Mouse (Mus musculus) kidney, embryonic 16.5 days (tissue): ENCODE results near the gene Arhgap18. TPM values are rescaled to one million over a fixed set of nuclear protein-coding genes. Genes with fewer than 3 reads are reported as not detected.
A peak's percentile ranks its signal among the peaks of the same experiment; 100 is the strongest.

Experiments
- ATAC-seq: fragments of 200-750 bp; cut with Nextera tagmentation; 2 replicates; pipeline ENCODE4 v1.8.0; 2017; ENCODE audit warnings: moderate TSS enrichment; ENCODE audit not compliant: low FRiP score, low TSS enrichment
- H3K27ac ChIP-seq: fragments of 300-500 bp; sonication (generic); 2 replicates; pipeline ENCODE4 v1.5.1; 2014; ENCODE audit warnings: low read length
- H3K27me3 ChIP-seq: fragments of 300-500 bp; sonication (generic); 2 replicates; pipeline ENCODE4 v1.6.1; 2014; ENCODE audit warnings: low read length, control low read depth, mixed read lengths; ENCODE audit not compliant: insufficient read depth
- H3K36me3 ChIP-seq: fragments of 300-500 bp; sonication (generic); 2 replicates; pipeline ENCODE4 v1.6.1; 2014; ENCODE audit warnings: low read length, control low read depth, mixed read lengths; ENCODE audit not compliant: insufficient read depth
- H3K4me1 ChIP-seq: fragments of 300-500 bp; sonication (generic); 2 replicates; pipeline ENCODE4 v1.6.1; 2014; ENCODE audit warnings: low read length, control low read depth, mixed read lengths; ENCODE audit not compliant: insufficient read depth
- H3K4me2 ChIP-seq: fragments of 300-500 bp; sonication (generic); replicated peaks from 2 replicates; pipeline ENCODE4 v1.6.1; 2014; ENCODE audit warnings: low read depth, low read length
- H3K4me3 ChIP-seq: fragments of 300-500 bp; sonication (generic); 2 replicates; pipeline ENCODE4 v1.5.1; 2014; ENCODE audit warnings: mild to moderate bottlenecking, low read length
- H3K9ac ChIP-seq: fragments of 300-500 bp; sonication (generic); replicated peaks from 2 replicates; pipeline ENCODE4 v1.6.1; 2014; ENCODE audit warnings: low read length
- H3K9me3 ChIP-seq: fragments of 300-500 bp; sonication (generic); 2 replicates; pipeline ENCODE4 v1.6.1; 2016; ENCODE audit warnings: low read length, control low read depth
- WGBS: fragments of 180-500 bp; shearing (Covaris S2); extraction: QIAGEN DNeasy Blood & Tissue Kit; methylation state at CpG from one replicate; pipeline ENCODE4 v1.1.7; 2014; 5-methylcytosine and 5-hydroxymethylcytosine counted together
- polyA plus RNA-seq: library from polyadenylated mRNA; unstranded; fragments of >200 nt; fragmentation: Nextera tagmentation; extraction: Ambion mirVana; gene quantifications from 2 replicates; pipeline ENCODE4 v1.2.1, GENCODE M21; 2015

The Arhgap18 gene
- polyA plus RNA-seq, 1 experiment from 2014 or later: 41.5 TPM

DNA sequence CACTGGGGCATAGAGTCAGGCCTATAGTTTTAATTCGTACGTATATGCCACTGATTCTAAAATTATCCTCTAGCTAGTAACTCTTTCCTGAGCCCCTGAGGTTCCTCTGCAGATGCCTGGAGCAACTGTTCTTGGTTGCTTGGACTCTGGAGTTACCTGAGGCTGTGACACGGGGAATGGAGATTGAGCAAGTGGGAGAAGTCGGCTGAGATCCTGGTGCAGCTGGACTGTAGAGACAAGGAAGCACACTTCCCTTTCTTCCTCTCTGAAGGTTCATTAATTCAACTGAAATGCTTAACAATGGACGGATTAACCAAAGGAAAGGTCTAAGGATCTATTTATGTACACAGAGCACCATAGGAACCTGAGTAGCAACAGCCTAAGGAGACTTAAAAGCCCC is 70.8 kb downstream of the Arhgap18 start:
- no peak for ATAC-seq
- Histone ChIP-seq H3K36me3 (no peaks in the 10 kb centered on the region), H3K4me1 (peaks cover 18% of the 10 kb centered on the region), H3K4me2 (no peak overlapping the region), H3K4me3 (no peak overlapping the region), H3K9ac (no peak overlapping the region), H3K9me3 (no peaks in the 10 kb centered on the region), H3K27me3 (no peaks in the 10 kb centered on the region), H3K27ac (no peak overlapping the region)
- WGBS: 68% methylated on average over 5 of the region's 5 CpGs

DNA sequence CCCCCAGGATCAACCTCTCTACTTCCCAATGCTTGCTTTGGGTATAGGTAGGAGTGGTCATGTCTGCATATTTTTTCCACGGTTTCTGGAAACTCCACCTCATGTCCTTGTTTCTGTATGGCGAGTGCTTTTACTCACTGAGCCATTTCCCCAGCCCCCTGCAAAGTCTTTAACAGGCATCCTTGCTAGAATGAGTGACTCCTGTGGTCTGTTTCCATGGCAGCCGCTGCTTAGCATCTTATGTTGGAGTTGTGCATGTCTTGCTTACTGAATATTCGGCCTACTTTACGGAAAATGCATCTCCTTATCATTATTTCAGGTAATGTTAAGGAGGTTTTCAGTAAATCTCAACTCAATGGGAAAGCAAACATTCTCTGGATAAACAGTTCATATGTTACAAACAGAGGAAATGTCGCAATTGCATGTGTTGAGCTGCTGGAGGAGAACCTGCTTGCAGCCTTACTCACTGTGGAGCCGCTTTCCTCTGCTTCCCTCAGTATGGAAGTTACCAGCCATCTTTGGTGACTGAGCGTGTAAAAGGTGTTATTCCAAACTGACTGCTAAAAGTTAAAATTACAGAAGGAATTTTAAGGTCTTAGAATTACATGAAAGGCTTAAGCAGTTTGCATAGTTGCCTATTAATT is 72.1 kb downstream of the Arhgap18 start:
- Histone ChIP-seq H3K27me3 (no peaks in the 10 kb centered on the region), H3K36me3 (no peaks in the 10 kb centered on the region), H3K9me3 (no peaks in the 10 kb centered on the region), H3K4me3 (no peak overlapping the region), H3K4me2 (no peak overlapping the region), H3K9ac (no peak overlapping the region), H3K4me1 (peaks cover 18% of the 10 kb centered on the region), H3K27ac (no peak overlapping the region)
- 81% methylated on average over 8 of the region's 8 CpGs for WGBS
- ATAC-seq: no peak

DNA sequence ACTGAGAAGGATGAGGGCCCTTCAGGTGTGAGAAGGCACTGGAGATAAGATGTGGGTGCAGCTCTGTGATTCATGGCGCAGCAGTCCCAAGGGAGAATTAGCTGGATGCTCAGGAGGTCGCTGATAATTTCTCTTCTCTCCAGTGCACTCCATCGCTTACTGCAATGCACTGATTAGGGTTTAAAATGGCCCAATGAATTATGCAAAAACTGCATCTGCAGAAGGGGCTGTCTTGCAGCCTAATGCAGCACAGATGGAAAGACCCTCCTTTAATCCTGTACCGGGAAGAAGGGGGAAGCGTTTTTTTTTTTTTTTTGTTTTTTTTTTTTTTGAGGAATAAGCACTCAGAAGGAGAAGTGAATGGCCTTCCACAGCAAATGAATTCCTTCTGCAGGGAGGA is 74.1 kb downstream of the Arhgap18 start:
- Histone ChIP-seq H3K4me3 (no peak overlapping the region), H3K36me3 (no peaks in the 10 kb centered on the region), H3K4me2 (no peak overlapping the region), H3K4me1 (peaks cover 8% of the 10 kb centered on the region; the same call in 1 of the 2 replicates), H3K9ac (no peak overlapping the region), H3K9me3 (no peaks in the 10 kb centered on the region), H3K27ac (no peak overlapping the region), H3K27me3 (no peaks in the 10 kb centered on the region)
- WGBS: 56% methylated on average over 5 of the region's 5 CpGs
- ATAC-seq: no peak

DNA sequence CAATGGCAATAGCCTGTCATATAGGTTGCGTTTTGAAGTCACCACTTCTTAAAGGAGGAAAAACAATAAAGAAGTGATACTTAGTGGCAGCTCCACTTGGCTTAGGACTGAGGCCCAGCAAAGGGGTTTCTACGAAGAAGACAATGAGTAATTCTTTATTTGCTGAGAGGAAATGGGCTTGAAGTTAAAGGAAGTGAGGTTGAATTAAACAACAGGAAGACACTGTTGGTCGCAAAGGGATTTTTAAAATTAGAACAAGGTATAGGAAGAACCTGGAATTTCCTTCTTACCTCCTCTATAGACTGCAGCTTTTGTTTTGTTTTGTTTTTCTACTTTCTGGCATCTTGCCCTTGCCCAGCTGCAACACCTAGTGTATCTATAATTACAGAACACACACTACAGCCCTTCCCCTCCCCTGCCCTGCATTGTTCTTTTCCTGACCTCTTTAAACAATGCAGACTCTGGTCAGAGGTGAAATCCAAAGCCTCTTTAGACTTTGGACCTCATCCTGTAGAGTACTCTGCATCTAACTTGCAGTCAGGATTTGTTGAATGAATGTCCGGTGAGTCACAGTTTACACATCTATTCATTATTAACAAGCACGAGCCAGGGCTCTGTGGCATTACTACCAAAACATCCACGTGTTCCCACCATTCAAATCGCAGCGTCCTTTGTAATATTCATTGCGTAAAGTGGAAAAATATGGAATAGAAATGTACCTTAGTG is 75.4 kb downstream of the Arhgap18 start:
- WGBS: 66% methylated on average over 9 of the region's 9 CpGs

DNA sequence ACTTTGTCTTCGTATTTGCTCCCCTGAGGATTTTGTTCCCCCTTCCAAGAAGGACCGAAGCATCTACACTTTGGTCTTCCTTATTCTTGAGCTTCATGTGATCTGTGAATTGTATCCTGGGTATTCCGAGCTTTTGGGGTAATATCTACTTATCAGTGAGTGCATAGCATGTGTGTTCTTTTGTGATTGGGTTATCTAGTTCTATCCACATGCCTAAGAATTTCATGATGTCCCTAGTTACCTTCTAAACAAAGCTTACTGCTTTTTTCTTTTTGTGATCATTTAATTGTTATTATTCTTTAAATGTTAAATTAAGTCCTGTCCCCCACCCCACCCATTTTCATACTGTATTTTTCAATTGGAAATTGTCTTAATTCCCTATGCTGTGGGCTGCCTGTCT is 78.8 kb downstream of the Arhgap18 start:
- H3K9ac ChIP-seq: no peak overlapping the region
- 93% methylated on average over 3 of the region's 3 CpGs for WGBS
- H3K9me3 ChIP-seq: no peaks in the 10 kb centered on the region
- H3K4me2 ChIP-seq: no peak overlapping the region
- no peaks in the 10 kb centered on the region for H3K27me3 ChIP-seq
- no peak overlapping the region for H3K27ac ChIP-seq
- H3K36me3 ChIP-seq: no peaks in the 10 kb centered on the region
- no peak for ATAC-seq
- H3K4me1 ChIP-seq: peaks cover 3% of the 10 kb centered on the region; the same call in 1 of the 2 replicates
- no peak overlapping the region for H3K4me3 ChIP-seq

More for the DNA sequence above, 75.4 kb downstream of the Arhgap18 start:
- Histone ChIP-seq H3K9me3 (no peaks in the 10 kb centered on the region), H3K27ac (peak overlapping the region; percentile 72), H3K9ac (no peak overlapping the region), H3K36me3 (no peaks in the 10 kb centered on the region), H3K4me2 (no peak overlapping the region), H3K4me1 (peaks cover 8% of the 10 kb centered on the region; the same call in 1 of the 2 replicates), H3K27me3 (no peaks in the 10 kb centered on the region), H3K4me3 (no peak overlapping the region)
- ATAC-seq: peak; percentile 92

DNA sequence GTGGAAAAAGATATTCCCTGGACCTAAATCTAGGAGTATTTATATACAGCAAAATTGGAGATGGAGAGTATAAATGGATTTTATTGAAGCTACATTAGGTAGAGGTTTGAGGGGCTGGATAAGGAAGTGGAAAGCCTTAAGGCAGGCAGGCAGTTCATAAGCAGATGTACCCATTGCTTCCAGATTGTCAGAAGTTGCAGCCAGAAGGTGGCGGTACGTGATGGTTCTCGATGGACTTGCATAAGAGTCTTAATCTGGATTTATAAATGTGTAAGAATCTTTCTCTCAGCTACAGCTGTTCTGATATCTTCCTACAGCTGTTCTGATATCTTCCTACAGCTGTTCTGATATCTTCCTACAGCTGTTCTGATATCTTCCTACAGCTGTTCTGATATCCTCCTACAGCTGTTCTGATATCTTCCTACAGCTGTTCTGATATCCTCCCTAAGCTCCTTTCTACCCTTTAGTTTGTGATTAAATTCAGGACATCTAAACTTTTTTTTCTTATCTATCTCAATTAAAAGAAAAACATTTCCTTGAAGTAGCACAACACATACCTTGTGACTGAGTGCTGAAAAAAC is 79.5 kb downstream of the Arhgap18 start:
- no peaks in the 10 kb centered on the region for H3K27me3 ChIP-seq
- H3K4me3 ChIP-seq: no peak overlapping the region
- 98% methylated on average over 3 of the region's 3 CpGs for WGBS
- no peak overlapping the region for H3K27ac ChIP-seq
- no peaks in the 10 kb centered on the region for H3K9me3 ChIP-seq
- no peak for ATAC-seq
- H3K36me3 ChIP-seq: no peaks in the 10 kb centered on the region
- peaks cover 3% of the 10 kb centered on the region; the same call in 1 of the 2 replicates for H3K4me1 ChIP-seq
- H3K4me2 ChIP-seq: no peak overlapping the region
- H3K9ac ChIP-seq: no peak overlapping the region

DNA sequence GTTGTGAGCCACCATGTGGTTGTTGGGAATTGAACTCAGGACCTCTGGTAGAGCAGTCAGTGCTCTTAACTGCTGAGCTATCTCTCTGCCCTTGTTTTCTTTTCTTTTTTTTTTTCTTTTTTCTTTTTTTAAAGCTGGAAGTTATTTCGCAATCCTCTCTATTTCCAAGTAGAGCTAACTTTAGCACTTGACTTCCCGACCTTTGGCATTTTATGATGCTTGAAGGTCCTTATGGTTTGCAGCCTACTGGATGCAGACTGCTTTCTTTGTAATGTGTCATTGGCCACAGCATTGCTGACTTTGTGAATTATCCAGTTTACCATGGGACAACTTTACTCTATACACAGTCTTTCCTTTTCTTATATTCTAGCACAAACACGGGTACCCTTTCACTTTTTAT is 80.2 kb downstream of the Arhgap18 start:
- no peaks in the 10 kb centered on the region for H3K9me3 ChIP-seq
- H3K4me1 ChIP-seq: no peaks in the 10 kb centered on the region; the same call in 1 of the 2 replicates
- ATAC-seq: no peak
- no peak overlapping the region for H3K9ac ChIP-seq
- no peak overlapping the region for H3K4me3 ChIP-seq
- no peak overlapping the region for H3K27ac ChIP-seq
- H3K36me3 ChIP-seq: no peaks in the 10 kb centered on the region
- H3K4me2 ChIP-seq: no peak overlapping the region
- no peaks in the 10 kb centered on the region for H3K27me3 ChIP-seq
- WGBS: 43% methylated on average over 3 of the region's 3 CpGs

DNA sequence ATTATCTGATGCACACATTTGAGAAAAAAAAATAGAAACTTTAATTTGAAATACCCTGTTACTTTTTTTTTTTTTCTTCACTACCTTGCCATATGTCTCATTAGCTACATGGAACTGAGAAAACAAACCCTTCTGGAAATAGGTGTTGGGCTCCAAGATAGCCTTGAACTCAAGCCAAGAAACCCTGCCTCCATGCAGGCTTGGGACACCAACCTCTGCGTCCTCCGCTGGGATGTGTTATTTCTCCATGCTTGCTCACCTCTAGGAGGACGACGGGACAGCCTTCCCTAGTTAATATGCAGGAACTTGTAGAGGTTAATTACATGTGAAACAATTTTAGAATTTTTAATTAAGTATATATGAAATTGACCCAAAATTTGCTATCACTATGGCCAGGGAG is 96.1 kb downstream of the Arhgap18 start:
- WGBS: 87% methylated on average over 4 of the region's 4 CpGs
- no peaks in the 10 kb centered on the region for H3K27me3 ChIP-seq
- H3K4me1 ChIP-seq: no peaks in the 10 kb centered on the region
- H3K4me3 ChIP-seq: no peak overlapping the region
- no peak overlapping the region for H3K27ac ChIP-seq
- no peak overlapping the region for H3K9ac ChIP-seq
- H3K36me3 ChIP-seq: peaks cover 7% of the 10 kb centered on the region; the same call in 1 of the 2 replicates
- ATAC-seq: no peak
- H3K9me3 ChIP-seq: no peaks in the 10 kb centered on the region
- no peak overlapping the region for H3K4me2 ChIP-seq

DNA sequence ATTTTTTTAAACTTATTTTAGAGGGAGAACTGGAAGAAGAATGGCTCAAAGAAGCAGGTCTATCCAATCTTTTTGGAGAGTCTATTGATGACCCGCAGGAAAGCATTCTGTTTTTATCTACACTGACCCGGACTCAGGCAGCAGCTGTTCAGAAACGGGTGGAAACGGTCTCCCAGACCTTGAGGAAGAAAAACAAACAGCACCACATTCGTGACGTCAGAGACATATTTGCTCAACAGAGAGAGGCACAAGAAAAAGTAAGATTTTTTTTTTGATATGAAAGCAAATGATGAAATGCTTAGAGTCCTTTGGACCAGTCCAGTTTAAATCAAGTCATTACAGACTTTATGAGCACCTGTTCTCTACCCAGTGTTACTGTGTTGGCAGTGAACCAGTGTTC is 96.6 kb downstream of the Arhgap18 start:
- Histone ChIP-seq H3K27me3 (no peaks in the 10 kb centered on the region), H3K9ac (no peak overlapping the region), H3K4me3 (no peak overlapping the region), H3K4me1 (no peaks in the 10 kb centered on the region), H3K4me2 (no peak overlapping the region), H3K36me3 (peaks cover 7% of the 10 kb centered on the region; the same call in 1 of the 2 replicates), H3K9me3 (no peaks in the 10 kb centered on the region), H3K27ac (no peak overlapping the region)
- WGBS: 66% methylated on average over 6 of the region's 6 CpGs
- no peak for ATAC-seq
